Comparison of ENCODE assay signal across 32 mouse cellular contexts in the genomic region with DNA sequence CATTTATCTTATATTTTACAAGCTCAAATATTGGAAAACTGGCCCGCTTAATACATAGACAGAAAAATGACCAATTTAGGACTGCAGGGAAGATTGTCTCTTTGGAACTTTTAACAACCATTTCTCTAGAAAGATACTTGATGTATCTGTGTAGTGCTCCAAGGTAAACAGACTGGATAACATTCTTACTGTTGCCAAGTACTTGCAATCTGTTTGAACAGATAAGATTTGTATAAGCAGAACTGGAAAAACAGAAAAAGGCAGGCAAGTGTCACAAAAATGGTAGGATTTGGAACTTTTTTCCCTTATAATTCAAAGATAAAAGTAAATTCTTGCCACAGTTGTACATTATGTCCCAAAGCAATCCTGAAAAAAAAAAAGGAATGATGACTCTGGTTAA.
"Had no signal": no experiment of that assay in that cellular context is flagged by ENCODE, and none has a peak within 500 bp of the region (broad histone marks: within the 10 kb centered on the region; RNA-seq: fewer than 3 reads in every experiment).

No protein-coding gene starts in this region.

- H3K9ac ChIP-seq: limb, embryonic 12.5 days; limb, embryonic 13.5 days; limb, embryonic 15.5 days; liver, embryonic 12.5 days; liver, embryonic 13.5 days; liver, embryonic 14.5 days; liver, embryonic 15.5 days; liver, postnatal 0 days; lung, embryonic 14.5 days; lung, embryonic 15.5 days; midbrain, embryonic 12.5 days; midbrain, embryonic 13.5 days; midbrain, embryonic 15.5 days; neural tube, embryonic 12.5 days; neural tube, embryonic 13.5 days had no signal

- ATAC-seq: liver, embryonic 12.5 days; liver, postnatal 0 days; lung, postnatal 0 days; midbrain, embryonic 13.5 days; midbrain, embryonic 15.5 days; midbrain, embryonic 16.5 days had no signal

- DNase-seq: left cerebral cortex, postnatal 4 days; liver; liver, embryonic 13.5 days; liver, postnatal 0 days; lung, adult 18-20 months; lung, adult 2 months; lung, embryonic 14.5 days; lung, postnatal 10 days; lung, postnatal 14 days; lung, postnatal 36 days; lung, postnatal 4 days; midbrain, embryonic 14.5 days had no signal

- H3K9me3 ChIP-seq: limb, embryonic 10.5 days; limb, embryonic 12.5 days; limb, embryonic 13.5 days; limb, embryonic 15.5 days; liver, embryonic 12.5 days; liver, embryonic 13.5 days; liver, embryonic 15.5 days; lung, embryonic 15.5 days; megakaryocyte, embryonic 14.5 days; midbrain, embryonic 10.5 days; midbrain, embryonic 12.5 days; midbrain, embryonic 13.5 days; midbrain, embryonic 15.5 days; neural tube, embryonic 12.5 days; neural tube, embryonic 13.5 days had no signal

- H3K4me2 ChIP-seq: limb, embryonic 12.5 days; limb, embryonic 13.5 days; limb, embryonic 15.5 days; liver, embryonic 12.5 days; liver, embryonic 13.5 days; liver, embryonic 15.5 days; lung, embryonic 14.5 days; lung, embryonic 15.5 days; midbrain, embryonic 11.5 days; midbrain, embryonic 12.5 days; midbrain, embryonic 13.5 days; midbrain, embryonic 15.5 days; neural tube, embryonic 12.5 days; neural tube, embryonic 13.5 days had no signal

- H3K36me3 ChIP-seq: limb, embryonic 10.5 days; limb, embryonic 12.5 days; limb, embryonic 13.5 days; limb, embryonic 15.5 days; liver, embryonic 12.5 days; liver, embryonic 13.5 days; liver, embryonic 15.5 days; lung, embryonic 15.5 days; midbrain, embryonic 10.5 days; midbrain, embryonic 12.5 days; midbrain, embryonic 13.5 days; midbrain, embryonic 15.5 days; neural tube, embryonic 12.5 days; neural tube, embryonic 13.5 days had no signal

- H3K4me3 ChIP-seq: limb, embryonic 10.5 days; limb, embryonic 12.5 days; limb, embryonic 13.5 days; limb, embryonic 15.5 days; liver, embryonic 12.5 days; liver, embryonic 13.5 days; liver, embryonic 15.5 days; lung, embryonic 15.5 days; megakaryocyte, embryonic 14.5 days; midbrain, embryonic 10.5 days; midbrain, embryonic 12.5 days; midbrain, embryonic 13.5 days; midbrain, embryonic 15.5 days; myocyte; neural tube, embryonic 12.5 days; neural tube, embryonic 13.5 days had no signal

- H3K27ac ChIP-seq: limb, embryonic 10.5 days; limb, embryonic 12.5 days; limb, embryonic 13.5 days; limb, embryonic 15.5 days; liver, embryonic 12.5 days; liver, embryonic 13.5 days; liver, embryonic 14.5 days; liver, embryonic 15.5 days; lung, embryonic 15.5 days; macrophage; midbrain, embryonic 10.5 days; midbrain, embryonic 12.5 days; midbrain, embryonic 13.5 days; midbrain, embryonic 15.5 days; neural tube, embryonic 12.5 days; neural tube, embryonic 13.5 days had no signal

- H3K4me1 ChIP-seq: limb, embryonic 10.5 days; limb, embryonic 12.5 days; limb, embryonic 13.5 days; limb, embryonic 15.5 days; liver, embryonic 12.5 days; liver, embryonic 13.5 days; liver, embryonic 15.5 days; lung, embryonic 15.5 days; megakaryocyte, embryonic 14.5 days; midbrain, embryonic 10.5 days; midbrain, embryonic 12.5 days; midbrain, embryonic 13.5 days; midbrain, embryonic 15.5 days; neural tube, embryonic 12.5 days; neural tube, embryonic 13.5 days had no signal

- H3K27me3 ChIP-seq: limb, embryonic 12.5 days; limb, embryonic 13.5 days; limb, embryonic 15.5 days; liver, embryonic 12.5 days; liver, embryonic 13.5 days; liver, embryonic 15.5 days; lung, embryonic 15.5 days; megakaryocyte, embryonic 14.5 days; midbrain, embryonic 12.5 days; midbrain, embryonic 13.5 days; midbrain, embryonic 15.5 days; neural tube, embryonic 12.5 days; neural tube, embryonic 13.5 days had no signal
